Mouse (Mus musculus): ENCODE measurements at regions not wholly inside any gene's neighbourhood (a gene's known extent, or its start where the extent isn't known, plus 50 kb on each side); places are given as distances from the start of the nearest gene placed in this dataset.

DNA sequence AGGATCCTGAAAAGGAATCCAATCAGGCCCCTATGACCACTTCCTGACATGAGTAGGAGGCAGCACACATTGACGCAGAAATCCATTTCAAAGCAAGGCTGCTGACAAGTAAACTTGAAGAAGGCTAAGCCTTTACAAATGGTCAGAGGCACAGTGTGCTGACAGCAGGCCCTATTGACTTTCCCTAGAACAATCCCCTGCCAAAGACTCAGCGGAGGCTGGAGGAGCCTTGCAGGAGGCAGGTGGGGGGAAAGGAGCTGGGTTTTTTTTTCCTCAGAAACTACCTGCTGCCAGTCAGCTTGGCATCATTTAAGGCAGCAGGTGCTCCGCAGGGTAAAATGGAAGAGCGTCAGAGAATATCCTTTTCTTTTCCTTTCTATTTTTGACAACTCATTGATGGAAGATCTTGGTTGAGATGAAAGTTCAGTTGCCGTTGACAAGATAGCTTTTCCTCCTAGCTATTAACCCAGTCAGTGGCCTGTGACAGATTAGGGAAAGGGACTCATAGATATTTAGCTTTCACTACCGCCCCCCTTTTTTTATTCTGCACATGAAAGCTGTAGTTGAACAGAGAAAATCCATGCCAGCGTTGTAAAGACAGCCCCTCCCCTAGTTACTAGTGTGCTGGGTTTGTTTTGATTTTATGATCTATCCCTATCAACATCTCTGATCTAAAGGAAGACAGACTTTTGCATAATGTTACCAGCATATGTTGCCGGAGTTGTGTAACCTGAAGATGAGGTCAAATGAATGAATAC, 210.6 kb downstream of the Csnka2ip start:
- no peak overlapping the region for H3K27ac ChIP-seq
- DNase-seq (ENCODE audit: low spot score in 2 of 2), result no peak
- no peak for TF ChIP-seq CTCF (conservative IDR thresholded peaks at IDR 0.05)
- no peak overlapping the region for H3K4me3 ChIP-seq

- H3K4me3 ChIP-seq, result no peak overlapping the region
- TF ChIP-seq CTCF (conservative IDR thresholded peaks at IDR 0.05), result no peak
- no peak overlapping the region for H3K27ac ChIP-seq
- DNase-seq (ENCODE audit: low spot score in 2 of 2), result no peak
Measured at GRCm38 (mm10) chr16:64368608-64369399, 233.4 kb downstream of the Csnka2ip start.

- Histone ChIP-seq H3K27ac (no peak overlapping the region), H3K4me3 (no peak overlapping the region)
- TF ChIP-seq CTCF (conservative IDR thresholded peaks at IDR 0.05), result no peak
- no peak for DNase-seq (ENCODE audit: low spot score in 2 of 2)
Measured at GRCm38 (mm10) chr16:64347940-64348339, 254.3 kb downstream of the Csnka2ip start.

DNA sequence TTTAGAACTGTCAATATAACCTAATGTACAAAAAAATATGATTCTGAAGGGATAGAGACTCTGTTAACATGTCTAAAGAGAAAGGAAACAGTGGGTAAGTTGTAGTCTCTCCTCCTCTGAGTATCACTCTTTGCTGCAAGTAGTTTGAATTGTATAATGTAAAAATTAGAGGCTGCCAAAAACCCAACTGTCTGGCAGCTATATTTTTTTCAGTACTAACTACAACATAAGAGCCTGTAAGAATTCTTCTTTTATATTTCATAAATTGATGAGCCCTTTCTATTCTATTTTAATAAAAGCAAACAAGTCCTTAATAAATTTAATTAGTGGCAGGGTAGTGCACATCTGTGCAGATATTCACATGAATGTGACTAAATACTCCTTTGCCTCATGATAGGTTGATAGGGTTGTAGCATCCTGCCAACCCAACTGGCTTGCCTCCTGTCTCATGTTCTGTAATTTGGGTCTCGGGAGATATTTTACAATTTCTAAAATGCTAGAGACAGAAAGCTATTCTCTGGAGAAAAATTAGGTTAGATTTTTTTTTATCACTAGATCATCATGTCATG, 269.2 kb downstream of the Csnka2ip start:
- peak overlapping the region; percentile 82 for H3K27ac ChIP-seq
- TF ChIP-seq CTCF (conservative IDR thresholded peaks at IDR 0.05), result no peak
- peak; percentile 51 to 62 for DNase-seq (ENCODE audit: low spot score in 2 of 2)

GRCm38 (mm10) chr16:64332195-64332886, 269.9 kb downstream of the Csnka2ip start:
- no peak overlapping the region for H3K4me3 ChIP-seq
- peak; percentile 29 to 57 for DNase-seq (ENCODE audit: low spot score in 2 of 2)
- no peak for TF ChIP-seq CTCF (conservative IDR thresholded peaks at IDR 0.05)
- H3K27ac ChIP-seq, result peak overlapping the region; percentile 82

More for the DNA sequence above, 269.2 kb downstream of the Csnka2ip start:
- no peak overlapping the region for H3K4me3 ChIP-seq

- H3K4me3 ChIP-seq, result no peak overlapping the region
- no peak overlapping the region for H3K27ac ChIP-seq
- DNase-seq (ENCODE audit: low spot score in 2 of 2), result no peak
- TF ChIP-seq CTCF (conservative IDR thresholded peaks at IDR 0.05), result no peak
Measured at GRCm38 (mm10) chr16:64329264-64330060, 272.7 kb downstream of the Csnka2ip start.

DNA sequence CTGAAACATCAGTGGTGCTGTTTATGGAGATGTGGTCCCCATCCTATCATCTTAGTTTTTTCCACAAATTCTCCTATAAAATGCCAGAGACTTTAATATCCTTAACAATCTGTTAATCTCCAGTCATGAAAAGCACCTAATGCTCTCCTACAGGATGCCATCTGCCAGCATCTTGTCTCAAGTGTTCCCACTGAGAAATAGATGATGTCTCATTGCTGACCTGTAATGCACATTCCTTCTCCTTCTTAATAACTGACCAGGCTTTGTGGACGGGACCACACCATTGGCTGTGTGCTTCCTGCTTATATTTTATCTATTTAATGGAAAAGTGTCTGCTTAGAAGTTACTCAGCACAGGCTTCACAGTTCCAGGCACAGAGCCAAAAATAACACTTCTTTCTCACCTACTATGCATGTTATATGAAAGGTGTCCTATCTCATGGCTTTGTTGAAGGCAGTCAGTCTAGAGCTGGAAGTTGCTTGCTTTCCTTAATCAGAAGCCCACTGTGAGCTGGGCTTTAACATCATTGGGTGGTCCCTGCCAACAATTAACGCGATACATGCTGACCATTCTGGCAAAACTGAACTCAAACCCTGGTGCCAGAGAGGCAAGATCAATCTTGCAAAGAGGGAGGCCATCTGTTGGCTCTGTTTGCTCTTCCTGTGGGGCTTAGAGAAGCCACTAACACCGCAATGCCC, 283.3 kb downstream of the Csnka2ip start:
- H3K4me3 ChIP-seq, result no peak overlapping the region
- no peak for TF ChIP-seq CTCF (conservative IDR thresholded peaks at IDR 0.05)
- no peak overlapping the region for H3K27ac ChIP-seq
- no peak for DNase-seq (ENCODE audit: low spot score in 2 of 2)

GRCm38 (mm10) chr16:64316831-64317230, 285.4 kb downstream of the Csnka2ip start:
- Histone ChIP-seq H3K27ac (no peak overlapping the region), H3K4me3 (no peak overlapping the region)
- TF ChIP-seq CTCF (conservative IDR thresholded peaks at IDR 0.05), result no peak
- no peak for DNase-seq (ENCODE audit: low spot score in 2 of 2)

DNA sequence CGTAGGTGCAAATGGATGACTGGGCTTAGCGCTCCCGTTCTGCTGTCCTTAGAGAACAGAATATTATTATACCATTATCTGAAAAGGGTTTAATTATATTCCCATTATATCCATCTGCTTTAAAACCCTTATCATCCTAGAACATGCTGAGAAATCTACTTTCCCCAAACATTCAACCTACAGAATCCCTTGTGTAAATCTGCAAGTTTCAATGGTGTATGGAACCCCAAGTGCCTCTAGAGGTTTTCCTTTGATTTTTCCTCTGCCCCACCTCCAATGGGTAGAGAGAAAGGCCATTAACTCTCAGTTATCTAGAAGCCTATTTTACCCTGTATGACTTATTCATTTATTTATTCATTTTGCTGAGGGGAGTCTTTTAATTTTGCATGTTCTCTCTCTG, 308.7 kb downstream of the Csnka2ip start:
- Histone ChIP-seq H3K27ac (no peak overlapping the region), H3K4me3 (no peak overlapping the region)
- no peak for DNase-seq (ENCODE audit: low spot score in 2 of 2)
- TF ChIP-seq CTCF (conservative IDR thresholded peaks at IDR 0.05), result no peak

DNA sequence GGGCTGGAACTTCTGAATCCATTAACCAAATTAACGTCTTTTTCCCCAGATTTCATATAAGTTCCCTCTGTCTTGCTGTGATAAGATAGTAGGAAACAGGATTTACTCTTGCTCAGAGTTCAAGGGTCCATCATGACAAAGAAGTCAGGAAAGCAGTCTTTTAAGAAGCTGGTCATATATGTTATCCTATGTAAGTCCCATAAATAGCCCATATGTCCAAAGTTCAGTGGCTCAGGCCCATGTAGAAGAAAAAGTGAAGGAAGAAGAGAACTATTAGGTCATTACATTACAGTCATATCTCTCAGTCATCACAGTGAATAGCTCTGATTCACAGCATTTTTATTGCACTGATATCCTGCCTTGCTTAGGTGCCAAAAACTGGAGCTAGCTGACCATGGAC, 316.9 kb downstream of the Csnka2ip start:
- H3K27ac ChIP-seq, result no peak overlapping the region
- DNase-seq (ENCODE audit: low spot score in 2 of 2), result no peak
- no peak for TF ChIP-seq CTCF (conservative IDR thresholded peaks at IDR 0.05)
- no peak overlapping the region for H3K4me3 ChIP-seq

GRCm38 (mm10) chr16:64275860-64276597, 326.2 kb downstream of the Csnka2ip start:
- DNase-seq (ENCODE audit: low spot score in 2 of 2), result no peak
- H3K27ac ChIP-seq, result no peak overlapping the region
- TF ChIP-seq CTCF (conservative IDR thresholded peaks at IDR 0.05), result no peak
- no peak overlapping the region for H3K4me3 ChIP-seq
